Mouse (Mus musculus): ENCODE data around the gene Sik3.

- no peak for TF ChIP-seq CTCF (IDR thresholded peaks at IDR 0.05; ENCODE audit: extremely low read depth, insufficient read depth, insufficient read length, insufficient replicate concordance)
- TF ChIP-seq POLR2A (IDR thresholded peaks at IDR 0.05; ENCODE audit: low read depth, low read length), result no peak
Measured at GRCm38 (mm10) chr9:46013616-46014015, 996 bp downstream of the Sik3 start.

All from spleen, adult 2 months (tissue).